Mouse (Mus musculus): Measurements from ENCODE around the gene Pgm5.

GRCm38 (mm10) chr19:24907655-24908054 is 46.0 kb upstream of the Pgm5 start:
- TF ChIP-seq CTCF (IDR thresholded peaks at IDR 0.05; ENCODE audit: low read depth, low read length) (no peak), POLR2A (IDR thresholded peaks at IDR 0.05; ENCODE audit: insufficient read depth, low read length) (no peak), EP300 (IDR thresholded peaks at IDR 0.05; ENCODE audit: insufficient read depth, low read depth, low read length) (no peak)

All from ES-Bruce4 (cell line).